Comparison of ENCODE assay signal across 38 mouse cellular contexts in genomic region chr1:161781594-161781993, GRCm38 (mm10). TPM values are rescaled to one million over a fixed set of nuclear protein-coding genes. Genes with fewer than 3 reads are reported as not detected.
"Had no signal": no experiment of that assay in that cellular context is flagged by ENCODE, and none has a peak within 500 bp of the region (broad histone marks: within the 10 kb centered on the region; RNA-seq: fewer than 3 reads in every experiment).

No protein-coding gene starts in this region.

- H3K4me1 ChIP-seq: limb, embryonic 10.5 days; limb, embryonic 12.5 days; limb, embryonic 13.5 days; limb, embryonic 15.5 days; liver, embryonic 12.5 days; liver, embryonic 13.5 days; liver, embryonic 15.5 days; lung, embryonic 15.5 days; megakaryocyte, embryonic 14.5 days; midbrain, embryonic 10.5 days; midbrain, embryonic 12.5 days; midbrain, embryonic 13.5 days; midbrain, embryonic 15.5 days had no signal

- H3K36me3 ChIP-seq: limb, embryonic 10.5 days; limb, embryonic 12.5 days; limb, embryonic 13.5 days; limb, embryonic 15.5 days; liver, embryonic 12.5 days; liver, embryonic 13.5 days; liver, embryonic 15.5 days; lung, embryonic 15.5 days; midbrain, embryonic 10.5 days; midbrain, embryonic 12.5 days; midbrain, embryonic 13.5 days; midbrain, embryonic 15.5 days had no signal

- H3K27ac ChIP-seq: left cerebral cortex, adult 2 months; limb, embryonic 10.5 days; limb, embryonic 12.5 days; limb, embryonic 13.5 days; limb, embryonic 15.5 days; liver, embryonic 12.5 days; liver, embryonic 13.5 days; liver, embryonic 14.5 days; liver, embryonic 15.5 days; lung, embryonic 15.5 days; macrophage; midbrain, embryonic 10.5 days; midbrain, embryonic 12.5 days; midbrain, embryonic 13.5 days; midbrain, embryonic 15.5 days had no signal

- H3K9ac ChIP-seq: limb, embryonic 12.5 days; limb, embryonic 13.5 days; limb, embryonic 15.5 days; liver, embryonic 12.5 days; liver, embryonic 13.5 days; liver, embryonic 14.5 days; liver, embryonic 15.5 days; liver, postnatal 0 days; lung, embryonic 14.5 days; lung, embryonic 15.5 days; midbrain, embryonic 12.5 days; midbrain, embryonic 13.5 days; midbrain, embryonic 15.5 days had no signal

- H3K27me3 ChIP-seq: limb, embryonic 12.5 days; limb, embryonic 13.5 days; limb, embryonic 15.5 days; liver, embryonic 13.5 days; lung, embryonic 15.5 days; megakaryocyte, embryonic 14.5 days; midbrain, embryonic 12.5 days; midbrain, embryonic 13.5 days; midbrain, embryonic 15.5 days had no signal

- H3K9me3 ChIP-seq: limb, embryonic 10.5 days; limb, embryonic 12.5 days; limb, embryonic 13.5 days; limb, embryonic 15.5 days; liver, embryonic 12.5 days; liver, embryonic 13.5 days; liver, embryonic 15.5 days; lung, embryonic 15.5 days; megakaryocyte, embryonic 14.5 days; midbrain, embryonic 10.5 days; midbrain, embryonic 12.5 days; midbrain, embryonic 13.5 days; midbrain, embryonic 15.5 days had no signal

- H3K4me3 ChIP-seq: left cerebral cortex, adult 2 months; limb, embryonic 10.5 days; limb, embryonic 12.5 days; limb, embryonic 13.5 days; limb, embryonic 15.5 days; liver, embryonic 12.5 days; liver, embryonic 13.5 days; liver, embryonic 15.5 days; lung, embryonic 15.5 days; megakaryocyte, embryonic 14.5 days; midbrain, embryonic 10.5 days; midbrain, embryonic 12.5 days; midbrain, embryonic 13.5 days; midbrain, embryonic 15.5 days; myocyte had no signal

- H3K4me2 ChIP-seq: limb, embryonic 12.5 days; limb, embryonic 13.5 days; limb, embryonic 15.5 days; liver, embryonic 11.5 days; liver, embryonic 12.5 days; liver, embryonic 13.5 days; liver, embryonic 15.5 days; lung, embryonic 14.5 days; lung, embryonic 15.5 days; midbrain, embryonic 11.5 days; midbrain, embryonic 12.5 days; midbrain, embryonic 13.5 days; midbrain, embryonic 15.5 days had no signal

- ATAC-seq: liver, embryonic 12.5 days; liver, postnatal 0 days; lung, postnatal 0 days; midbrain, embryonic 13.5 days; midbrain, embryonic 15.5 days; midbrain, embryonic 16.5 days had no signal

- DNase-seq: left cerebral cortex, postnatal 4 days; liver; liver, embryonic 13.5 days; liver, postnatal 0 days; lung, adult 18-20 months; lung, adult 2 months; lung, embryonic 14.5 days; lung, postnatal 10 days; lung, postnatal 14 days; lung, postnatal 36 days; lung, postnatal 4 days; midbrain, embryonic 14.5 days had no signal

RNA-seq across cellular contexts. Expression of gene Fasl, which starts 6.7 kb away (rescaled TPM):
- total RNA-seq: left cerebral cortex, postnatal 14 days; left cerebral cortex, postnatal 25 days; left cerebral cortex, postnatal 36 days had no signal
- polyA plus RNA-seq: limb, embryonic 10.5 days; limb, embryonic 11.5 days; limb, embryonic 12.5 days; limb, embryonic 13.5 days; limb, embryonic 15.5 days; liver, embryonic 11.5 days; liver, embryonic 12.5 days; liver, embryonic 13.5 days; lung, embryonic 14.5 days; lung, embryonic 16.5 days; macrophage; midbrain, embryonic 10.5 days; midbrain, embryonic 12.5 days; midbrain, embryonic 14.5 days; myocyte; neural tube, embryonic 11.5 days had no signal
